Mouse (Mus musculus) embryonic facial prominence, embryonic 10.5 days (tissue): ENCODE data around the gene Slc25a33. TPM values are rescaled to one million over a fixed set of nuclear protein-coding genes. Genes with fewer than 3 reads are reported as not detected.

ENCODE experiments used
- DNase-seq: peaks from one replicate; pipeline ENCODE4 v3.0.0-alpha.2; 2017; ENCODE audit warnings: low spot score
- H3K27ac ChIP-seq: fragments of 300-500 bp; sonication (generic); replicated peaks from 2 replicates; pipeline ENCODE4 v1.5.1; 2016; ENCODE audit warnings: mild to moderate bottlenecking
- H3K27me3 ChIP-seq: fragments of 300-500 bp; sonication (generic); replicated peaks from 2 replicates; pipeline ENCODE4 v1.6.1; 2016; ENCODE audit warnings: low read depth, mild to moderate bottlenecking; ENCODE audit not compliant: poor library complexity, severe bottlenecking
- H3K36me3 ChIP-seq: fragments of 300-500 bp; sonication (generic); replicated peaks from 2 replicates; pipeline ENCODE4 v1.6.1; 2016; ENCODE audit warnings: mild to moderate bottlenecking, moderate library complexity
- H3K4me1 ChIP-seq: fragments of 300-500 bp; sonication (generic); 2 replicates; pipeline ENCODE4 v1.6.1; 2016
- H3K4me3 ChIP-seq: fragments of 300-500 bp; sonication (generic); 2 replicates; pipeline ENCODE4 v1.5.1; 2016; ENCODE audit warnings: mild to moderate bottlenecking, moderate library complexity
- H3K9me3 ChIP-seq: fragments of 300-500 bp; sonication (generic); 2 replicates; pipeline ENCODE4 v1.6.1; 2016; ENCODE audit warnings: mild to moderate bottlenecking
- WGBS: fragments of 180-500 bp; shearing (Covaris S2); methylation state at CpG from one replicate; pipeline ENCODE4 v1.1.7; 2016; 5-methylcytosine and 5-hydroxymethylcytosine counted together
- polyA plus RNA-seq: library from polyadenylated mRNA; unstranded; fragments of >200 nt; fragmentation: Nextera tagmentation; extraction: Ambion mirVana; gene quantifications from 2 replicates; pipeline ENCODE4 v1.2.1, GENCODE M21; 2016

The Slc25a33 gene
- polyA plus RNA-seq, 1 experiment from 2014 or later: 17.6 TPM

DNA sequence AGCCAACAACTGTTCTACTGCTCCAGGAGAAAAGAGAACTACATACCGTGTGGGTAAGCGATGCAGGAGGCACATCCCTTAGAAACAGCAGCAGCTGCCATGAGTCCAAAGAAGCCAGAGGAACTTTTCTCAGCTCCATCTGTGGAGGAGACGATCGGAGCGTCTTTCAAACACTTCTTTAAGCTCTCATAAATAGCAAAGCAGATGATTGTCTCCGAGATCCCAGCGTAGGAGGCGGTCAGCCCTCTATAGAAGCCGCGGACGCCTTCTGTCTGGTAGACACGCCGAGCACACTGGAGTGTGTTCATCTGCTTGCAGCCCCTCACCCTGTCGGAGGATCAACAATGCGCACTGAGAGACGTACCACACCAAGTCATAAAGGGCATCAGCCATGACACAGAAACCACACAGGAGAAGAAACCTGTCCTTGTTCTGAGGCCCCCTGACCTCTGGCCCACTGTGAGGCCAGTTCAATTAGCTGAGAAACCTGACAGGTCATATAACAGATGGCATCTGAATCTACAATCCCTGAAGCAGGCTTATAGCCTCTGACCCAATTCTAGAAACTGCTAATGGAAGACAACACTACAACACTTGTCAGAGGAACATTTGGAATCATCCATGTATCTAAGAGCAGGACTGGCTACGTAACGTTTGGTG is 24.9 kb downstream of the Slc25a33 start:
- Histone ChIP-seq H3K4me1 (peaks cover 33% of the 10 kb centered on the region), H3K9me3 (no peaks in the 10 kb centered on the region), H3K27me3 (0 out of 2 replicates have a peak, but pooled peaks cover 4% of the 10 kb centered on the region), H3K27ac (no peak overlapping the region), H3K4me3 (no peak overlapping the region), H3K36me3 (peaks cover 32% of the 10 kb centered on the region)
- WGBS: 84% methylated on average over 18 of the region's 18 CpGs
- DNase-seq: no peak

DNA sequence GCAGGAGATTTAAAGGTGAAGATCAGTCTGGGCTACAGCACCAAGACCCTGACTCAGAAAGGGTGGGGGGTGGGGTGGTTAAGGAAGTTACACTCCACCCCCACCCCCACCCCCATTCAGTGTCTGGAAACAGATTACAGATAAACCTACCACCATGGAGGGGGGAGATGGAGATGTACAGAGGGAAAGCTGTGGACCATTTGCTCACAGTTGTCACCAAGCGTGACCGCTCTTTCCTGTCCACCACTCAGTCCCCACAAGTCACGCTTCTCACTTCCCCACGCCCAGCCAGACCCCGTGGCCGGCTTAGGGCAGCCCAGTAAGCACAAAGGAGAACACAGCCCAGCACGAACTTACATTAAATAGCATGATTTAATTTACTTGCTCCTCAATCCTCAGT is 30.0 kb downstream of the Slc25a33 start:
- Histone ChIP-seq H3K4me3 (no peak overlapping the region), H3K36me3 (peaks cover 55% of the 10 kb centered on the region), H3K4me1 (peaks cover 5% of the 10 kb centered on the region; the same call in 1 of the 2 replicates), H3K27me3 (no peaks in the 10 kb centered on the region), H3K9me3 (no peaks in the 10 kb centered on the region), H3K27ac (no peak overlapping the region)
- DNase-seq: no peak
- WGBS: 83% methylated on average over 7 of the region's 7 CpGs

- Histone ChIP-seq H3K4me3 (no peak overlapping the region), H3K27ac (no peak overlapping the region), H3K4me1 (peaks cover 11% of the 10 kb centered on the region), H3K9me3 (no peaks in the 10 kb centered on the region), H3K36me3 (peaks cover 48% of the 10 kb centered on the region), H3K27me3 (no peaks in the 10 kb centered on the region)
- WGBS: 94% methylated on average over 14 of the region's 14 CpGs
- DNase-seq: no peak
These were observed 32.0 kb downstream of the Slc25a33 start for GRCm38 (mm10) chr4:149742011-149742530.

- Histone ChIP-seq H3K27ac (no peak overlapping the region), H3K9me3 (no peaks in the 10 kb centered on the region), H3K4me3 (no peak overlapping the region), H3K36me3 (peaks cover 47% of the 10 kb centered on the region), H3K27me3 (no peaks in the 10 kb centered on the region), H3K4me1 (peaks cover 28% of the 10 kb centered on the region)
- 89% methylated on average over 7 of the region's 7 CpGs for WGBS
- DNase-seq: no peak
These were observed 33.8 kb downstream of the Slc25a33 start for GRCm38 (mm10) chr4:149740301-149740700.

DNA sequence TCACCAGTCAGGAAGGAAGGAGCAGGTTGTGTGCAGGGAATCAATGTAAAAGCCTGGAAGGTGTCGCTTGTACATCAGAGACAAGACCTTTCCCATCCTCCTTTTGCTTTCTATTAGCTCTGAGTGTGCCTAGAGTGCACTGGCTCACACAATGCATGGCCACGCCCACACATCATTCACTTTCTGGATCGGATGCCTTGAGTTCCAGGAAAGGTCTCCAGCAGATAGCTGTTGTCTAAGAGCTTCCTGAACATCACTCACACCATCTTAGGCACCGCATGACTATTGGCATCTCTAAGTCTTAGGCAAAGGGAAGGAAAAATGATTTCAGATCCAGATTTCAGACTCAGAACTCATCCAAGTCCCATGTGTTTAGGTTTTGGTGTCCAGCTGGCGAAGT is 34.6 kb downstream of the Slc25a33 start:
- H3K4me3 ChIP-seq: no peak overlapping the region
- no peak overlapping the region for H3K27ac ChIP-seq
- WGBS: 85% methylated on average over 5 of the region's 5 CpGs
- peaks cover 46% of the 10 kb centered on the region for H3K36me3 ChIP-seq
- H3K9me3 ChIP-seq: no peaks in the 10 kb centered on the region
- H3K27me3 ChIP-seq: no peaks in the 10 kb centered on the region
- H3K4me1 ChIP-seq: peaks cover 37% of the 10 kb centered on the region
- no peak for DNase-seq

- Histone ChIP-seq H3K27ac (peak within 1 kb of the TSS; percentile 95), H3K4me3 (peak within 1 kb of the TSS; percentile 83), H3K9me3 (no peaks in the 10 kb centered on the region), H3K4me1 (peaks cover 55% of the 10 kb centered on the region), H3K36me3 (peaks cover 42% of the 10 kb centered on the region), H3K27me3 (no peaks in the 10 kb centered on the region)
- under 1% methylated on average over 97 of the region's 97 CpGs for WGBS
- peak; percentile 97 for DNase-seq
These were observed 36.4 kb downstream of the Slc25a33 start, which contains the start of gene Tmem201 for GRCm38 (mm10) chr4:149737383-149738324. Gene Tmem201, minus strand, starts transcription at chr4:149738044.

GRCm38 (mm10) chr4:149736581-149736980 is 37.5 kb downstream of the Slc25a33 start:
- 53% methylated on average over 4 of the region's 4 CpGs for WGBS
- Histone ChIP-seq H3K9me3 (no peaks in the 10 kb centered on the region), H3K36me3 (peaks cover 44% of the 10 kb centered on the region), H3K27me3 (no peaks in the 10 kb centered on the region), H3K4me3 (peak overlapping the region; percentile 83), H3K27ac (peak overlapping the region; percentile 95), H3K4me1 (peaks cover 65% of the 10 kb centered on the region)
- no peak for DNase-seq

DNA sequence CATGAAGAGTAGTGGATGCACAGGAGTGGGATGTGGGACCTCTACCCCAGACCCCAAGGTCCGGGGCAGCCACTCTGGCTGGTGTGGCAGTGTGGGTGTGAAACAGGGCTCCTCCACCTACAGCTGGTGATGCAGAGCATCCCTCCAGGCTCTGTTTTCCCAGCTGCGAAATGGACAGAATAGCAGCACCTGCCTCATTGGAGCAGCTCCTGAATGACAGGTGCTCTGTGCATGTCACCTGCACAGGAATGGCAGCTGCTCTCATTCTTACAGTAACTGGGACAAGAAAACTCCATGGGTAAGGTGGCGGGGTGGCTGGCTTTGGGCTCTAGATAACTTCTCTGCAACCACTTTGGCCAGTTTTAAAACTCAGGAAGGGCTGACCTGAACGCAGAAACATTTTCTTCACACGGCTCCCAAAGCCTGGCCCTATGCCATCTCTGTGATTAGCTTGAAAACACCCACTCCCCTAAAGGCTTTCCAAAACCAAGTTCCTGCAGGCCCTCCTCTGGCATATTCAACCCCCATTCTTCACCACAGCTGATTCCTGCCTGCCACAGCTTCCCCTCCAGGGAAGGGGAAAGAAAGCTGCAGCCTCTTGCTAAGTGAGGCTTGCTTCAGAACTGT is 38.3 kb downstream of the Slc25a33 start:
- no peaks in the 10 kb centered on the region for H3K27me3 ChIP-seq
- peak overlapping the region; percentile 83 for H3K4me3 ChIP-seq
- peaks cover 73% of the 10 kb centered on the region for H3K4me1 ChIP-seq
- H3K27ac ChIP-seq: no peak overlapping the region
- WGBS: 91% methylated on average over 5 of the region's 5 CpGs
- H3K36me3 ChIP-seq: peaks cover 46% of the 10 kb centered on the region
- no peak for DNase-seq
- no peaks in the 10 kb centered on the region for H3K9me3 ChIP-seq

- H3K4me1 ChIP-seq: peaks cover 76% of the 10 kb centered on the region
- no peak overlapping the region; the same call in 1 of the 2 replicates for H3K4me3 ChIP-seq
These were observed 39.2 kb downstream of the Slc25a33 start for GRCm38 (mm10) chr4:149734730-149735475.

GRCm38 (mm10) chr4:149734246-149734645 is 39.8 kb downstream of the Slc25a33 start:
- H3K4me3 ChIP-seq: peak overlapping the region; percentile 19; the same call in 1 of the 2 replicates
- 90% methylated on average over 6 of the region's 6 CpGs for WGBS
- no peak for DNase-seq
- H3K27me3 ChIP-seq: no peaks in the 10 kb centered on the region
- H3K4me1 ChIP-seq: peaks cover 76% of the 10 kb centered on the region
- no peaks in the 10 kb centered on the region for H3K9me3 ChIP-seq
- peaks cover 61% of the 10 kb centered on the region for H3K36me3 ChIP-seq
- H3K27ac ChIP-seq: peak overlapping the region; percentile 49

More at GRCm38 (mm10) chr4:149734730-149735475, 39.2 kb downstream of the Slc25a33 start:
- no peaks in the 10 kb centered on the region for H3K27me3 ChIP-seq
- H3K36me3 ChIP-seq: peaks cover 54% of the 10 kb centered on the region
- WGBS: 87% methylated on average over 10 of the region's 10 CpGs
- no peak for DNase-seq
- no peak overlapping the region for H3K27ac ChIP-seq
- H3K9me3 ChIP-seq: no peaks in the 10 kb centered on the region

DNA sequence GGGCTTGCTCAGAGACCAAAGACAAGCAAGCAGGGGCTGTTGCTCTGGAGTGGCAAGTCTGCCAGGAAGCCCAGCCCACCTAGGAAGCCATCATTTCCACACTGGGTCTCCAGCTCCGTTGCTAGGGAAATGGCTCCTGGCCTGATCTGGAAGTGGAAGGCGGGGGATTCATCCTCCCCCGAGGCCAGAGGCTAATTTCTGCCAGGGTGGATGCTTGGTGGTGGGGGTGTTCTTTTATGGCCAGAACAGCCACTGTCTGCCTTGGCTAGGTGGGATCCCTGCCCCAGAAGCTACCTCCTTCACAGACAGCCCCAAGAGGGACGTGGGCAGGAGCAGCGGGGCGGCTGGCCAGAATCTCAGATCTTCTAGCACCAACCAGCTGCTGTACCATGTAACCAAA is 40.3 kb downstream of the Slc25a33 start:
- Histone ChIP-seq H3K4me1 (peaks cover 76% of the 10 kb centered on the region), H3K9me3 (no peaks in the 10 kb centered on the region), H3K4me3 (peak overlapping the region; percentile 19; the same call in 1 of the 2 replicates), H3K27ac (peak overlapping the region; percentile 49), H3K36me3 (peaks cover 66% of the 10 kb centered on the region), H3K27me3 (no peaks in the 10 kb centered on the region)
- WGBS: 59% methylated on average over 6 of the region's 6 CpGs
- DNase-seq: no peak
